Mouse (Mus musculus): ENCODE data around the gene Hacd1.
"Not testable (repeated sequence)": the region's sequence is repeated elsewhere in the genome, so short reads cannot be mapped to it uniquely, and the experiment has no call there.

Hacd1 gene

GRCm38 (mm10) chr2:14055566-14056331, at the start of gene Hacd1:
Hacd1 (minus strand) TSS chr2:14056135.
- DNase-seq (ENCODE audit: low read depth in 1 of 2, low spot score in 2 of 2), result peak in 1 of 2 experiments; percentile 17

- DNase-seq (ENCODE audit: low read depth in 1 of 2, low spot score in 2 of 2), result no peak
Measured at GRCm38 (mm10) chr2:14103924-14104323, 48.0 kb upstream of the Hacd1 start.

DNA sequence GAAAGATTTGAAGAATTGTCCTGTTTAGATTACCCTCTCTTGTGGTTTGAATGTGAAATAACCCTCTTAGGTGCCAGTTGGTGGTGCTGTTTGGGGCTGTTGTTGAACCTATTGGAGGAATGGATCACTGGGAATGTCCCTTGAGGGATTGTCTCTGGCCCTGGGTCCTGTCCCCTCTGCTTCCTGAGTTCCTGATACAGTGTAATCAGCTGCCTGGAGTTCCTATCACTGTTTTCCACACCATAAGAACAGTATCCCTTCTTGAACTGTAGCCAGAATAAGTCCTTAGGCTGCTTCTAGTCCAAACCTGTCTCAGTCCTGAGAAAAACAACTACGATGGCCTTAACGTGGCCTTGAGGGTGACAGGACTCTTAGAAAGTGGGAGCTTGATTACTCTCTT, 46.7 kb upstream of the Hacd1 start:
- no peak for DNase-seq (ENCODE audit: low read depth in 1 of 2, low spot score in 2 of 2)

- DNase-seq (ENCODE audit: low read depth in 1 of 2, low spot score in 2 of 2), result no peak
Measured at GRCm38 (mm10) chr2:14100533-14100932, 44.6 kb upstream of the Hacd1 start.

DNA sequence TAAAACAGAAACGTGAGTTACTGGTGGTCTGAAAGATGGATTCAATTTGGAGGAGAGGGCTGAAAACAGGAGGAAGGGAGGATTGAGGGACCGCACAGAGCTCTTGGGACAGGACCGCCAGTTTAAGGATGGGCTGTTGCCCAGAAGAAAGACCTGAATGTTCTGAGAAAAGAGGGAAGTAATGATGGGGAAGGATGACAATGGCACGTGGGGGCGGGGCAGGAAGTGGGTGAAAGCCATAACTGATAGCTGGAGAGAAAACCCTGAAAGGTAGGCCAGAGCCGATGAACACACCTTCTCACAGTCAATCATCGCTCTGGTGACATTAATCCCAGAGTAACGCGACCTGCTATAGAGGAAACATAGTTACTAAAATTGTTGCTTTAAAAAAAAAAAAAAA, 22.6 kb upstream of the Hacd1 start:
- not testable (repeated sequence) for DNase-seq (ENCODE audit: low read depth in 1 of 2, low spot score in 2 of 2)

GRCm38 (mm10) chr2:14074221-14074901, 18.4 kb upstream of the Hacd1 start:
- no peak for DNase-seq (ENCODE audit: low read depth in 1 of 2, low spot score in 2 of 2)

- peak; percentile 58 to 79 for DNase-seq (ENCODE audit: low read depth in 1 of 2, low spot score in 2 of 2)
Measured at GRCm38 (mm10) chr2:14073362-14074220, 17.7 kb upstream of the Hacd1 start, which contains the start of gene Stam. Stam (plus strand) TSS chr2:14074098.

DNA sequence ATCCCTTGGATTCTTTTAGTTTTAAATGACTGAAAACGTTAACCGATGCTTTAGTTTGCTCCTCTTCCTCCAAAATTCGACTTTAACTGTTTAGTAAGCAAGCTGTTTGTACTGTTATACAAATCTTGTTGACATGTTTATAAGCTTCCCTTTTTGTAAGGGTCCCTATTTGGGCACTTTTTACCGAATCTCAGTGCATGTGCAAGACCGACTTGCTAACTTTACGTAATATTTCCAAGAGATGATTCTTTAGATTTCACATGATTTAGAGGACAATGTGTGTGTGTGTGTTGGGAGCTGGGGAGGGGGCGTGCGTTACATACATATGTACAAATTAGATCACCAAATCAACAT, 17.1 kb upstream of the Hacd1 start:
- DNase-seq (ENCODE audit: low read depth in 1 of 2, low spot score in 2 of 2), result no peak

DNA sequence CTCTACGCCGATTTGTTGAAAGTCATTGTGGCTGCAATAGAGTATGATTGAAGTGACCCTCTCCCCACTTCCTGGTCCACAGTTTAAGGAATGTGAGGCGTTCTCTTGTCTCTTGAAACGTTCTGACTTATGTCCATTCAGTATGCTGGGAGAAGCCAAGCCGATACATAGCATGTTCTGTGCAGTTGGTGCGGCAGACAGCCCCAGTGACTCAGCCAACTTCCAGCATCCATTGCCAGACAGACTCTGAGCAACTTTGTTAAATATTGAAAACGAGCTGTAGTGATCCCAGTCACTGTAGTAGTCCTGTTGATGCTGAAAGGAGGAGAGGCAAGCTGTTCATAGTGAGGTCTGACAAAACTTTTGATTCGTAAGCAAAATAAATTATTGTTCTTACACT, 14.5 kb upstream of the Hacd1 start:
- no peak for DNase-seq (ENCODE audit: low read depth in 1 of 2, low spot score in 2 of 2)

DNA sequence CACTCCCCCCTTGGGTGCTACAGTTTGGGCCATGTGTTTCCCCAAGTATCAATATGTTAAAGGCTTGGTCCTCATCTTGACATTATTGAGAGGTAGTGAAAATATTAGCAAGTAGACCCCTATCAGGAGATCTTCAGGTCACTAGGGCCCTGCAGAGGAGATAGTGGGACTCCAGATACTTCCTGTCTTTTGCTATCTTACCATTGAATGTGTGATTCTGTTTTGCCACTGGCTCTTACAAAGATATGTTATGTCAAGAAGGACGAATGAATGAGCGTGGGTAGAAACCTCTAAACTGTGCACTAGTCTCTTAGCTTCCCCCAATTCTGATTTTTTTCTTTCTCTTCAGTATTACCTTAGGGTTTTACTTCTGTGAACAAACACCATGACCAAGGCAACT, 13.1 kb upstream of the Hacd1 start:
- DNase-seq (ENCODE audit: low read depth in 1 of 2, low spot score in 2 of 2), result no peak

GRCm38 (mm10) chr2:14065704-14066650, 10.0 kb upstream of the Hacd1 start:
- no peak for DNase-seq (ENCODE audit: low read depth in 1 of 2, low spot score in 2 of 2)

- no peak for DNase-seq (ENCODE audit: low read depth in 1 of 2, low spot score in 2 of 2)
Measured at GRCm38 (mm10) chr2:14055168-14055565, 768 bp downstream of the Hacd1 start.

- DNase-seq (ENCODE audit: low read depth in 1 of 2, low spot score in 2 of 2), result no peak
Measured at GRCm38 (mm10) chr2:14054716-14055115, 1.2 kb downstream of the Hacd1 start.

DNA sequence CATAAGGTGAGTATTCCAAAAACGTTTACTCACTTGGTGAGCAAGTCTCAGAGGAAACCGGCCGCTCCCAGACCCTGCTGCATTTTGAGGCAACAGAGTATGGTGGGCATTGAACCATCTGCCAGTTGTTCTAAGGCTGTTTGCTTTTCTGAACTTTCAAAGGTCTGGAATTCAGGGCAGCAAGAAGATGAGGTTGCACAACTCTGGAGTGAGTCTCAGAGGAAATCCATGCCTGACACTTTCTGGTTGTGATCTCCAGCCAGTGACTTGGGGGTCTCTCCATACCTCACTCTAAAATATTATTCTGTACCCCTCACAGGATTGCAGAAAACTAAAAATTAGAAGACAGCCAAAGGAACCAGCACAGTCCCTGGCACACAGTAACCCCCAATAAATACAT, 1.8 kb downstream of the Hacd1 start:
- no peak for DNase-seq (ENCODE audit: low read depth in 1 of 2, low spot score in 2 of 2)

- DNase-seq (ENCODE audit: low read depth in 1 of 2, low spot score in 2 of 2), result no peak
Measured at GRCm38 (mm10) chr2:14053618-14054017, 2.3 kb downstream of the Hacd1 start.

- DNase-seq (ENCODE audit: low read depth in 1 of 2, low spot score in 2 of 2), result no peak
Measured at GRCm38 (mm10) chr2:14048808-14049207, 7.1 kb downstream of the Hacd1 start.

- no peak for DNase-seq (ENCODE audit: low read depth in 1 of 2, low spot score in 2 of 2)
Measured at GRCm38 (mm10) chr2:14048381-14048780, 7.6 kb downstream of the Hacd1 start.

DNA sequence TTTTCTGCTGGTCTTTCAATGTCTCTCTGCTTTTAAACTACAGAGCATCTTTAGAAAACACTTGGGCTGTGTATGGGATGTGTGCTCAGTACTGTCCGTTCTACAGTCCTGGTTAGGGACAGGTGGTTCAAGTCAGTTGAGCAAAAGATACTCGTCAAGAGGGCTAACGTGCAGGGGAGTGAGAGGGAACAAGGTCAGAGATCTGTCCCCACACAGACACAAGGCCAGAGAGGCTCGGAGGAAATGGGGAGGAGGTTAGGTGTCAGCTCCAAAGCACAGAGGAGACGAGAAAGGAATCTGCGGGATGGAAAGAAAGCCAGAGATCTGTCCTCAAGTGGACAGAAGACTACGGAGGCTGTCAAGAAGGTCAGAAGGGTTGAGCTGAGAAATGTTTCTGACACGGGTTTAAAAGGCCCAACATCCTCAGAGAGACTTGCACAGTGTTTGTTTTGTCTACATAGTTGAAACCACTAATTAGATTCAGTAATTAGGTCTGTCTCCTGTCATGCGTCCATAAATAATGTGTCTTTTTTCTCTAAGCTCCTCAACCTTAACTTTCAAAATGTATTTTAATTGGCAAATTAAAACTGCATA, 12.3 kb downstream of the Hacd1 start:
- no peak for DNase-seq (ENCODE audit: low read depth in 1 of 2, low spot score in 2 of 2)

GRCm38 (mm10) chr2:14043011-14043410, 12.9 kb downstream of the Hacd1 start:
- no peak for DNase-seq (ENCODE audit: low read depth in 1 of 2, low spot score in 2 of 2)

GRCm38 (mm10) chr2:14041249-14041648, 14.7 kb downstream of the Hacd1 start:
- no peak for DNase-seq (ENCODE audit: low read depth in 1 of 2, low spot score in 2 of 2)

Measured in monocyte, adult 2 months (primary cell).